Mouse (Mus musculus): ENCODE data around the gene Tmem88.
"Not testable (repeated sequence)": the region's sequence is repeated elsewhere in the genome, so short reads cannot be mapped to it uniquely, and the experiment has no call there.

Tmem88 gene

GRCm38 (mm10) chr11:69403691-69404594, 5.9 kb upstream of the Tmem88 start:
- DNase-seq: no peak

- DNase-seq: no peak
Measured at GRCm38 (mm10) chr11:69401987-69402386, 4.0 kb upstream of the Tmem88 start.

- peak; percentile 92 for DNase-seq
Measured at GRCm38 (mm10) chr11:69401210-69401637, 3.2 kb upstream of the Tmem88 start.

- no peak for DNase-seq
Measured at GRCm38 (mm10) chr11:69400083-69400850, 2.2 kb upstream of the Tmem88 start.

- DNase-seq: no peak
Measured at GRCm38 (mm10) chr11:69399201-69400082, 1.4 kb upstream of the Tmem88 start.

GRCm38 (mm10) chr11:69398486-69399200, 609 bp upstream of the Tmem88 start:
- DNase-seq: no peak

- DNase-seq: no peak
Measured at GRCm38 (mm10) chr11:69397581-69398057, 415 bp downstream of the Tmem88 start.

- DNase-seq: no peak
Measured at GRCm38 (mm10) chr11:69396772-69397171, 1.3 kb downstream of the Tmem88 start.

- peak; percentile 96 for DNase-seq
Measured at GRCm38 (mm10) chr11:69395634-69396373, 2.2 kb downstream of the Tmem88 start.

- DNase-seq: peak; percentile 90
Measured at GRCm38 (mm10) chr11:69395235-69395633, 2.8 kb downstream of the Tmem88 start, which contains the start of the genes Naa38 and Cyb5d1. Naa38 (plus strand) TSS chr11:69395487. Cyb5d1 (minus strand) TSS chr11:69395631.

- not testable (repeated sequence) for DNase-seq
Measured at GRCm38 (mm10) chr11:69394591-69395167, 3.4 kb downstream of the Tmem88 start.

GRCm38 (mm10) chr11:69390400-69391034, 7.5 kb downstream of the Tmem88 start:
- DNase-seq: peak; percentile 68

GRCm38 (mm10) chr11:69389531-69390399, 8.3 kb downstream of the Tmem88 start:
- DNase-seq: no peak

GRCm38 (mm10) chr11:69388680-69389079, 9.4 kb downstream of the Tmem88 start:
- no peak for DNase-seq

- no peak for DNase-seq
Measured at GRCm38 (mm10) chr11:69386758-69387157, 11.3 kb downstream of the Tmem88 start.

GRCm38 (mm10) chr11:69384979-69385378, 13.1 kb downstream of the Tmem88 start:
- DNase-seq: no peak

- DNase-seq: no peak
Measured at GRCm38 (mm10) chr11:69382478-69383105, 15.4 kb downstream of the Tmem88 start.

GRCm38 (mm10) chr11:69381356-69381755, 16.7 kb downstream of the Tmem88 start:
- DNase-seq: no peak

Data from liver (tissue).